Mouse (Mus musculus) embryo, embryonic 9.5 days (tissue): ENCODE measurements around the gene Rfx4.

Experiments used
- DNase-seq: peaks from one replicate; pipeline ENCODE4 v3.0.0-alpha.2; 2017; ENCODE audit errors: extremely low spot score

Rfx4 gene

DNA sequence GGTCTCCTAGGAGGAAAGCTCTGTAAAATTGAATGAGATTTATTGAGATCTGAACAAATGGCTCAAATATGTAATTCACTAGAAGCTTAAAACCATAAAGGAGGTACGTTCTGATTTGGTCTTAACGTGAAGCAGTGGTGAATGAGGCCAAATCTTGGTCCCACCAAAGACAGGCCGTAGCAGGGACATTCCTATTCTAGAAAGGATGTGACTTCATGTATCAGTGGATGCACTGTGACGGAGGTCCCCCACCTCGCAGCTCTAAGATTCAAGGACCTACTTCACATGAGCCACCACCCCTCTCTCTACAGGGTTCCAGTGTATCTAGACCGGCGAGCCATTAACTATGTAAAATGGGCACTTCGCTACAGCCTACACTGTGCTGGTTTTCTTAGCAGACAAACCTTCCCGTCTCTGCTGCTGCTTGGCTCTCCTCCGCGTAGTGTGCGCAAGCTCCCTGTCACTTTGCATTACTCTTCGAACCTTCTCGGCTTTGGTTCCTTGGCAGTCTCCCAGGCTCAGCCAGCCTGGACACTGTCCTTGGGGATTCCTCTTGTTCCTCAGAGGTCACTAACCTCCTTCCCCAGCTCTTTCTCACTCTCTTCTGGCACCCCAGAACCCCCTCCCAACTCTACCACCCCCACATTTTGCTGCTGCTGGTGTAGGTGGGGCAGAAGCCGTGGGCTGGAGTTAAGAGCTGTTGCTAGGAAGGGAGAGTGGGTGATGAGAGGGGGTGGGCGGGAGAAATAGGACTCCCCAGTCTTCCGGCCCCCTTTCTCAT is 153.3 kb downstream of the Rfx4 start:
- DNase-seq: no peak

DNA sequence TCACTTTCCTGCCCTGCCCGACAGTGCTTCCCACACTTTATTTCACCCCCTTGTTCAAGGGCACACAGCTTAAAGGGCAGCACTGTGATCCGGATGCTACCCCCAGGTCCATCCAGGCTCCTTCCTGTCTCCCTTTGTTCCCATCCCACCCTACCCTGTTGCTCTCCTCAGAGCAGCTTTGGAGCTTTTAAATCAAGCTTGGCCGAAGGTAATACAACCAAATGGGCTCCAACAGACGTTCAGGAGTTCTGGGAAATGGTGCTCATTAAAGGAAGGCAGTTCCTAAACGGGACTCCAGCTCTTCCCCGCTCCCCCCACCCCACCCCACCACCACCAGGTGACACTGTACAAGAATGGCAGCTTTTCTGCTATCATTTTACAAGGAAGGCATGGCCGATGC is 154.3 kb downstream of the Rfx4 start:
- DNase-seq: no peak

DNA sequence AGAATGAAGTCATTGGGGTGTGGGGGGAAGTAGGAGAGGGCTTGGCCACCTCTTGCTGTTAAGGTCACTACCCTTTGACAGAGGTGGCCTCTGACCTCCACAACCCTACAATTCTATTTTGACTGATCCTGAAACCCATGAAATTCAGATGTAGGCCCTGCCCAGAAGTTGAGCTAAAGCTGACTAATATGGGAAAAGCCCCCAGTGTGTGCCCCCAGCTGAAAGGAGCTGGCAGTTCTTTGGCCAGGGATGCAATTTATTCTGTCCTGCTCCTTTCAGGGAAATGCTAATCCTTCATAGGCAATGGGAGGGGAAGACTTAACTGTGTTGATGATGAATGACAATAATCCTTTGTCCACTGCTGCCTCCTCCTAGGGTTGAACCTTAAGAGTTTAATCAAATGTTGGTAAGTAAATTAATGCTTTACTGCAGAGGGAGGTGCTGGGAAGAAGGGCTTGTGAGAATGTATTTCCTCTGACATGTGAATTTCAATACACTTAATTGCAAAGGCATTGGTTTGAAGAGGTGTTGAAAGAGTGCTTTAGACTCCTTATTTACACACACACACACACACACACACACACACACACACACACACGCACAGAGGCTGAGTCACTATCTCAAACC is 155.0 kb downstream of the Rfx4 start:
- DNase-seq: peak; percentile 68

DNA sequence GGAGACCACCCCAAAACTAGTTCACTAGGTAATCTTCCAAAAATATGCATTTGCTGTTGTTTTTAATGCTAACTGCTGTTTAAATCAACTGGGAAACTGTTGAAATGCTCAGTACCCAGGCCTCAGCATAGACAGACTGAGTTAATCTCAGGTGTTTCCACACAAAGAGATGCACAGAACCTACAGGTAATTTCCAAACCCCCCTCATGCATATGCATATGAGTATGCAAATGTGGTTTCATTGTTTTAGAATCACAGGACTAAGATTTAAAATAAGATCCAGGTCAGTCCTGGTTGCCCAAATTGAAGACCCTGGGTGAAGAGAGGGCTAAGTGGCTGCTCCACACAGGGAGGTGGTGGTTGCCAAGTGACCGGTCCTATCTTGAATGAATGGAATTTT is 157.3 kb downstream of the Rfx4 start:
- no peak for DNase-seq

DNA sequence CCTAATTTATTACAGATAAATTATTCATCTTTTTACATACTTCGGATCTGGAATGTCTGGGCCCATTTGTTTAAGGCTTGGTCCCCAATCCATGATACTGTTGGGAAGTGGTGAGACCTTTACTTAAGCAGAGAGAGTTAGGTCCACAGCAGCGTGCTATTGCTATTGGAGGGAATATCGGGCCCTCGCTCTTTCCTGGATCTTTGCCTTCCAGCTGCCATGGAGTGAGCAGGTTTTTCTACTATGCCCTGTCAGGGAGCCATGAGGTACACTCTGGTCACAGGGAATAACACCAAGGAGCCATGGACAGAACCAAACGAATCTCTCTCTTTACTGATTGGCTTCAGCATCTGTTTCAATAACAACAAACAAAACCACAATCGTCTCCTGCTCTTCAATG is 159.6 kb downstream of the Rfx4 start:
- no peak for DNase-seq

DNA sequence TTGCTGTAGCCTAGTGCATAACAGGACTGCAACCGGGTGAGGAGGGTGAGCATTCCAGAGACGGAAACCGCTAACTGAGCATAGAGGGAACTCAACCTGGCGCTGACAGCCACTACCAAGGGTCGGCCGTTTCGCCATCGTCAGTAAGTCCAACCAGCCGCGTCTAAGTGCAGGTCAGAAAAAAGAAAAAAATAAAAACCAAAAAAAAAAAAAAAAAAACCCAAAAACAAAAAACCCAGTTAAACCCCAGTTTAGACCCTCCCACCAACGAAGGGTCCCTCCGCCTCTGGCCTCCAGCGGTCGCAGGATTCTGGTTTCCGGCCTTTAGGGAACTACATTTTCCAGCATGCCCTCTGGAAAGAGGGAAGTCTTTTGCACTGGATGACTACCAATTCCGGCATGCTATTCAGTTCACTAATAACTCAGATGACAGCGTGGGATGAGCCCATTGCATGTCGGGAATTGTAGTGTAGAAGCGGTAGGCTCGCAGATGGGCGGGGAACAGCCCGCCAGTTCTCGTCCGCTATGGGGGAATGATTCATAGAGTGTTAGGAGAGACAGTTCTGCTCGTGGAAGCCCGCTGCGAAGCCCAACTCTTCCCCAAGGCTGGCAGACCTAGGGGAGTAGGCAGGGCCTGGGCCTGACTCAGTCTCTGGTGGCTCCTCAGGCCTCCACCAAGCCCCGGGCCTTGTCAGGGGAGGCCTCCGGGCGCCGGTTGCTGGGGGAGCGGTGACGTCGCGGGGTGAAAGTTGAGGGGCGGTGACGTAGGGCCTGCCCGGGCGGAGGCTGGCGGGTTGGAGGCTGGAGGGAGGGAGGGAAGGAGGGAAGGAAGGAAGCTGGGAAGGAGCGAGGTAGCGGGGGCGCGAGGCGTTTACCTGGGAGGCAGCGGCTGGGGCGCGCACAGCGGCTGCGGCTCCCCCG is 161.2 kb downstream of the Rfx4 start, which contains the start of gene Ric8b:
TSS of gene Ric8b (plus strand) at position 807 of the 921 bp plus-strand sequence.
- peak; percentile 98 for DNase-seq

DNA sequence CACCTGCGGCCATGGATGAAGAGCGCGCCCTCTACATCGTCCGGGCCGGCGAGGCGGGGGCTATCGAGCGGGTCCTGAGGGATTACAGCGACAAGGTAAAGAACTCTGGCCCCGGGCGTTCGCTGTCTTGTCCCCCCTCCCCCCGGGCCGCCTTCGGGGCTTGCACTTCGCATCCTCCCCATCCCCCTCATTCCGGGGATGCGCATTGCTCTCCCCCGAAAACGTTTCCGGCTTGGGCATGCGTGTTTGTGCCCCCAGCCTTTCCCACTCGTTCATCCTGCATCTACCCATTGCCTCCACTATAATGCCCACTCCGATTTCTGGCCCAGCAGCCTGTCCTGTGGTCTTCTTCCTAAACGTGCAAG is 161.9 kb downstream of the Rfx4 start:
- no peak for DNase-seq

DNA sequence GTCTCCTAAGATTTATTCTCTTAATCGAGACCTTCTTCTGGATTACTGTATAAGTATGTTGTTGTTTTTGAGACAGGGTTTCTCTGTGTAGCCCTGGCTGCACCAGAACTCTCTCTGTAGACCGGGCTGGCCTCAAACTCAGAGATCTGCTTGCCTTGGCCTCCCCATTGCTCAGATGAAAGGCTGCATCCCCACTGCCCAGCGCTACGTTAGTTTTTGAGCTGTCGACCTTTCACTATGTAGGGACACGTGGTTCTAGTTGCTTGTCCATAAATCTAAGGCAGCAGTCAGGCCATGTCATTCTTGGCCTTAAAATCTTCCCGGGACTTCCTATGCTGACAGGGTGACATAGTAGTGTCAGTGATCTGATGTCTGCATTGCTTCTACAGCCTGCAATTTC is 170.5 kb downstream of the Rfx4 start:
- no peak for DNase-seq

DNA sequence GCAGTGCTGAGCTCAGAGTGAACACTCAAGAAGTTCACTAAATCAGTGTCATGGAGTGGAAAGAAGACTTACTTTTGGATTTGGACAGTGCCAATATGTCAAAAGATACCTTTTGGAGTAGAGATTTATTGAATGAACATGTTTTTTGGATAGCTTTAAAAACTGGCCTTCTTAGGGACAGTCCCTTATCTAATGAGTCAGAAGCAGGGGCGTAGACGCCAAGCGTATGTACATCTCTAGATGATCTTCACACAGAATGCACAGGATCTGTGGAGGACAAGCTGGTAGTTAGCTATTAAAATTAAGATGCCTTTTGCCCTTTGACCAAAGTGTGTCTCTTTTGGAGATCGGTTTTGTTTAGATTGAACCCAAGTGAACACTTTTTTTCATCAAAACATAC is 171.0 kb downstream of the Rfx4 start:
- DNase-seq: no peak

DNA sequence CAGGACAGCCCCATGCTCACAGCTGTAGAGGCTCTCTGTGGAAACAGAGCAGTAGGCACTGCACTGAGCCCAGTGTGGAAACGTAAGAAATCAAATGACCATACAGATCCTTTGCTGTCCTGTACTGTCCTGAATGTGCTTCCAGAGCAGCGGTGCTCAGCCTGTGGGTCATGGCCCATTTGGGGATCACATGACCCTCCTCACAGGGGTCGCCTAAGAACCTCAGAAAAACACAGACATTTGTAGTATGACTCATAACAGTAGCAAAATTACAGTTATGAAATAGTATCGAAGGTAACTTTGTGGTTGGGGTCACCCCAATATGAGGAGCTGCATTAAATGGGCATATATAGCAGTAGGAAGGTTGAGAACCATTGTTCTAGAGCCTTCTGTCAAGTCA is 172.6 kb downstream of the Rfx4 start:
- no peak for DNase-seq

DNA sequence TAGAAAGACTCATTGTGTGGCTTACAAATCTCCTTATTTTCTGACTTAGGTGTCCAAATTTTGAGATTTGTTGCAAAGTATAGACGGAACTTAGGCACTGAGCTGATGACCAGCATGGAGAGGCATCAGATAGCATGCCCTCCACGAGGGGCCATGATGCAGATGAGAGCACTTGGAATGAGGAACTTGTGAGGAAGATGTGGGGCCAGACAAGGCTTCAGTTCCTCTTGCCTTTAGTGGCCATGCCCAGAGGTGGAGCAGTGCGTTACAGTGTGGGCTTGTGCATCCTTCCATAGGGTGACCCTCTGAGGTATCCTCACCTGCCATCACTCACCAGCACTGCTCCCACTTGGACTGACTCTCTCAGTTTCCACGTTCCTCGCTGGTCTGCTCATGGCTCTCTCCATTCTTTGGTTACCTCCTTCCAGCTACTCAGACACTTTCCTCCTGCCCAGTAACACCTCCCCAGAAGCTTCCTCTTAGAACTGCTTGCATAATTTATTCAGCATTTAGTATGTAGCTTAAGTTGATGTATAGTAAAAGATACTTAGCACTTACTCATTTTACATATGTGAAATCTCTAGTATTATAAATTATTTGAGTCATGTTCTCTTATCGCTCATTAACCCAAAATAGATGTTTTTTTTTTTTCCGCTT is 179.8 kb downstream of the Rfx4 start:
- DNase-seq: no peak

DNA sequence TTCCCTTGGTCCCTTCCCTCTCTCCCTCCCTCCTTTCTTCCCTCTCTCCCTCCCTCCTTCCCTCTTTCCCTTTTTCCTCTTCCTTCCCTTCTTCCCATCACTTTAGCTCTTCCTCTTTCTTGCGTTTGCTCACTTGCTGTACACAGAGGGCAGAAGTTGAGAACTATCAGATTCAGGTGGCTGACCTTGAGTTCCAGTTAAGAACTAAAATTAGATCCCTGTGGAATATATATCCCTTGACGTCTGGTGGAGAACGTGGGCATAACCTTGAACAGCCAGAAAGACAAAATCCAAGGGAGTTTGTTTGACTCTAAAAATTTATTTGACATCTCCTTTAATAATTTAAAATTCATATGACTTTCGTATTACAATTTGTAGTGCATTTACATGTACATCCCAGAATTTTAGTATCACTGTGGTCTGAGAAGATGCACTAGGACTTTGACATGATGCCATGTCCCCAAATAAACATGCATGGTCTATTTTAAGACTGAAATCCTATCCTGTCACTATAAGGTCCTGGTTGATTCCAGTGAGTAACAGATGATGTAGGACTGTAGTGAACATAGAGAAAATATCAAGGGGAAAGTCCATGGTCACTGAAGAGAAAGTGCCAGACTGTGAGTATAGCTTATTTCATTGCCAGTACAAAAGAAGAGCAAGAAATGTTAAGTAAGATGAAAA is 181.1 kb downstream of the Rfx4 start:
- DNase-seq: no peak

DNA sequence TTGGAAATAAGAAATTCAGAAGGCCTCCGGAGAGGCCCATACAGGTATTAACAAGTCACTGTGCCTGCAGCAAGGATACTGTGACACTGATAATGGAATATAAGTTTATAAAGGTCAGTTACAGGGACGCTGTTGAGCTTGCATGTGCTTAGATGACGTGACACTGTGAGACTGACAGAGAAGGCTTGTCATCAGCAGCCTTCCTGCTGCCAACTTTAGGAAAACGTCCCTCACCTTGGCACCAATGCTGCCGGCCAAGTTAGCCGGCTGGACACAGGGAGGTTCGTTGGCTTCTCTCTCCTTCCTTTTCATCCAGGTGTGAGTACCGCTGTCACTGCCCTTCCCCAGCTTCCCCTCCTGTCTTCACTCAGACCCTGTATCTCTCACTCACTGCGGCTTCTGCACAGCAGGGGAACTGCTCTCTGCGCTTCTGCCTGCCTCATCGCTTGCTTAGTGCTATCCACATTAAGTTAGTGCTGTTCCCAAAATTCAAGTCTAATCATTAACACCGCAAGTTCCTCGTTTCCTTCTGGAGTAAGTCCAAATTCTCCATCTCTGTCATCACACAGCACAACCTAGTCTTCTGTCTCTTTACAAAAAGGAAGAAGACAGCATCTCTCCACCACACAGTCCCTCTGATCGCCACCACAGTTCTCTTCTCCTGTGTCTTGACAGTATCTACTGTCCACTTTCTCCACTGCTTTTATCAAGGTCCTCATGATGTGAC is 182.4 kb downstream of the Rfx4 start:
- DNase-seq: no peak

DNA sequence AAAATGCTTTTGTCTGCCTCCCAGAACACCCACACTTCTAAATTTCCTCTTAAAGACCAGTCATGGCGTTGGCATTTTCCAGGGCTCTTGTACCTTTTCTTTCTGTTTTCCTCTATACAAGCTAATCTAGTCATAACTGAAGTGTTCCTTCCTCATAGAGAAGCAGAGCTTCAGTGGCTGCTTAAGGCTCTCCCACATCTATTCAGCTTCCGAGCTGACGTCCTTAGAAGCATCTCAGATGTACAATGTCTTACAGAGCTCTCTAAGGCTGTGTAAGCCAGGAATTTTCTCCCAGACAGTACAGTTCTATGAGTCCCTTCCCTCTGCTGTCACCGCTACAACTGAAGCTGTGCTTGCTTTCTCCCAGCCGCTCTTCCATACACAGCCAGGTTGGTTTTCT is 183.0 kb downstream of the Rfx4 start:
- DNase-seq: no peak

DNA sequence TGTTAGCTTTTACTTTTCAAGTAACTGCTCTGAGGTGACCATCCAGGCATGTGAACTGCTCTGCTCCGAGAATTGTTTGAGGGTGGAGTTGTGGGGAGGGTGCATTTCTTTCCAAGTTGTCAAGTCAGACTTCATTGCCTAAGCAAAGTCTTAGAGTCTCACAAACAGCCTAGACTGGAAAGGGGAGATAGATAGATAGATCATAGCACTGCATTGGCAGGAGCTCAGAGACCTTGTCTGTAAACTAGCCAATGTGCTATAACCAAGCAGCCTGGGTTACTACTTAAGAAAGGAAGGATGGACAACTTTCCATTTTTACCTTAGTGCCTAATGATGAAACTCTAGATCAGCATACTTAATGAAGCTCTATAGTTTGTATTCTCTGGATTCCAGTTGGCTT is 184.5 kb downstream of the Rfx4 start:
- DNase-seq: no peak

DNA sequence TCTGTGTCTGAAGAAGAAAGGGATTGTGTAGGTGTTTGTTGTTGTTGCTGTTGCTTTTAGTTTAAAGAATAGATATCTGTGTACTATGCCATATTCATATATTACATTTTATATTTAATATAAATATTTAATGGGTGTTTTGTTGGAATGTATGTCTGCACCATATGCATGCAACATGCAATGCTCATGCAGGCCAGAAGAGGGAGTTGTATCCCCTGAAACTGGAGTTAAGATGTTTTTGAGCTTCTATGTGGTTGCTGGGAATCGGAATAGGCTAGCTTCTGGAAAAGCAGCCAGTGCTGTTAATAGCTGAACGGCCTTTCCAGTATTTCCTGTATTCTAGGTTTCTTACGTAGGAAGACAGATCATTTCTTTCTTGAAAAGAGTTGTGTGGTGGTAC is 189.8 kb downstream of the Rfx4 start:
- DNase-seq: no peak

DNA sequence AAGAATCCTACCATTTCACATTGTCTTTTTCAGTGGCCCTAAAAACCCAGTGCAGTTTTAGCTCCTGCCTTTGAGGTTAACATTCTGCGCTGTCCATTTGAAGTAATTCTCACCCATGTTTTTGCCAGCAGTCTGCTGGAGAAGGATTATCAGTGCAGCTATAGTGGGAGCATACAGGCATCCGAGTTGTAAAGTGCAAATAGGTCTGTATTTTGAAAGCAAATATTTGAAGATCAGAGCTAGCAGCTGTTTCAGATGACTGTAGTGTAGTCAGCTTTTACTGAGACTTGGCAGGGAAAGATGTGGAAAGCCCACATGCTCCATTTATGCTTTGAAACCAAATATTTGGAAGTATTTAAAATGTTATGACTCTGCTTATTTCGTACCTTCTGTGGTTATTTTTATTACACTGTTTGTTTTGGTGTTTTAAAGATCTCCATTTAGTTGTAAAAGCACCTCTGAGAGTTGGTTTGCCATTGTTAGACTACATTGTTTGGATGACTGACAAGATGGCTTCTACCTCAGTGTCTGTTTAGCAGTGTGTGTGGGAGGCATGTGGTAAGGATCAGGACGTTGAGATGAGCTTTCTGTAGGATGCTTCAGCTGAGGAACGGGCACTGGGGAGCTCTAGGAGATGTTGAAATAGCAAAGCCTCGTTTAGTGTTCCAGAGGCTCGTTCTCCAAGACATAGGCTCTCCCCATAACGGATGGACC is 193.3 kb downstream of the Rfx4 start:
- no peak for DNase-seq

DNA sequence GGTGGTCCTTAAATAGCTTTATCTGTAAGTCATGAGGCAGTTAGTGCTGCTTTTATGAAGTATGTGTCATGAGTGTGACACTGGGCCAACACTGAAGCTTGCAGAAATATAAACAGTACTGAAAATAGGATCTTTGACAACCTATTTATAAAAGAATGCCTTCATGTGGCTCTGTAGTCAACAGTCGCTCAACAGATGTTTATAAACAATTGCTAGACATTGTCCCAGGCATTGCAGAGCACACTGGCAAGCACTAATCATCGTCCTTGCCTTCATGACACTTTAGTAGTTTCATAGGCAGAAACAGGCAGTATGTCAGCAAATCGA is 193.8 kb downstream of the Rfx4 start:
- no peak for DNase-seq

DNA sequence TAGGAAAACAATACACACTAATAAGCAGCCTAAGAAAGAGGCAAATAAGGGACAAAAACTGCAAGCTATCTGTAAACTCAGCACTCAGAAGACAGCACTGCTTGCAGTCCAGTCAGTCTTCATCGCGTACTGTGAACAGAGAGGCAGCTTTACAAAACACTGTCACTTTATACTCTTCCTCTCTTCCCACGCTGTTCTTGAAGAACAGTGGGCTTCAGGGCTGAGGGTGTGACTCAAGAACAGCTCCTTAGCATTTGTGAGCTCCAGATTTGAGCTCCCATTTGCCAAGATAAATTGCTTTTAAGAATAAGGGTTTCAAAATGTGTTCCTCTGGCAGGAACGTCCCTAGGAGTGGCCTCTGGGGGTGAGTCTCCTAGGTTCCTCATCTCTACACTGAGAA is 194.5 kb downstream of the Rfx4 start:
- no peak for DNase-seq

DNA sequence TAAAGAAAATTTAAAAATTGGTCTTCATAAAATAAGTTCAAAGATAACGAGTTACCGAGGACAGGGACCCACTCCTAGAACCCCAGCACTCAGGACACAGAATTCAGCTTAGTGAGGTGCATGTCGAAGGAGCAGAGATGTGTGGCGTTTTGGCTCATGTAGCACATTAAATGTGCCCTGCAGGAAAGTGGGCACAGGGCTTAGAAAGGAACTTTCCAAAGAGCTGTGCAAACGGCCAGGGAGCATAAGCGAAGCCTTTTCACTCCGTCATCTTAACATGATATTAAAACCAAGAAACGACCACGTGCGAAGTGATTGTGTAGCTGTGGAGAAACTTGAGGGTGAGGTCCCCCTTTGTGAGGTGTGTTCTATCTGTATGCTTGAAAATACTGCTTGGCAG is 198.4 kb downstream of the Rfx4 start:
- DNase-seq: no peak
